Mouse (Mus musculus): ENCODE results near the gene Sfxn5. TPM values are rescaled to one million over a fixed set of nuclear protein-coding genes. Genes with fewer than 3 reads are reported as not detected.

The Sfxn5 gene
- polyA plus RNA-seq, 1 experiment = 3.5 TPM

GRCm38 (mm10) chr6:85366387-85366786 lies 33.2 kb upstream of the Sfxn5 start:
- no peaks in the 10 kb centered on the region for H3K27me3 ChIP-seq (ENCODE audit: control insufficient read depth, insufficient read depth, low read length)
- no peak overlapping the region for H3K4me3 ChIP-seq (ENCODE audit: extremely low read depth, insufficient read depth, insufficient read length)
- no peak for DNase-seq (ENCODE audit: low read depth in 1 of 2, low spot score in 2 of 2)
- WGBS = 77% methylated on average over 1 of the region's 1 CpGs
- no peak overlapping the region for H3K27ac ChIP-seq (ENCODE audit: insufficient read depth, low read length)
- no peaks in the 10 kb centered on the region for H3K4me1 ChIP-seq (ENCODE audit: control insufficient read depth, insufficient read depth, insufficient read length)
- no peak for TF ChIP-seq CTCF (IDR thresholded peaks at IDR 0.05; ENCODE audit: extremely low read depth, insufficient read depth, insufficient read length, insufficient replicate concordance)
- no peak for TF ChIP-seq POLR2A (IDR thresholded peaks at IDR 0.05; ENCODE audit: low read depth, low read length)
- no peaks in the 10 kb centered on the region for H3K36me3 ChIP-seq (ENCODE audit: control insufficient read depth, insufficient read depth, low read length)

- 84% methylated on average over 5 of the region's 5 CpGs for WGBS
- DNase-seq (ENCODE audit: low read depth in 1 of 2, low spot score in 2 of 2) = no peak
- Histone ChIP-seq H3K27me3 (ENCODE audit: control insufficient read depth, insufficient read depth, low read length) (no peaks in the 10 kb centered on the region), H3K4me1 (ENCODE audit: control insufficient read depth, insufficient read depth, insufficient read length) (no peaks in the 10 kb centered on the region; the same call in 1 of the 2 replicates), H3K27ac (ENCODE audit: insufficient read depth, low read length) (no peak overlapping the region), H3K4me3 (ENCODE audit: extremely low read depth, insufficient read depth, insufficient read length) (no peak overlapping the region), H3K36me3 (ENCODE audit: control insufficient read depth, insufficient read depth, low read length) (no peaks in the 10 kb centered on the region)
- TF ChIP-seq CTCF (IDR thresholded peaks at IDR 0.05; ENCODE audit: extremely low read depth, insufficient read depth, insufficient read length, insufficient replicate concordance) (no peak), POLR2A (IDR thresholded peaks at IDR 0.05; ENCODE audit: low read depth, low read length) (no peak)
These were observed 31.2 kb upstream of the Sfxn5 start for GRCm38 (mm10) chr6:85364439-85364838.

GRCm38 (mm10) chr6:85363906-85364260 lies 30.7 kb upstream of the Sfxn5 start:
- Histone ChIP-seq H3K27me3 (ENCODE audit: control insufficient read depth, insufficient read depth, low read length) (no peaks in the 10 kb centered on the region), H3K4me1 (ENCODE audit: control insufficient read depth, insufficient read depth, insufficient read length) (no peaks in the 10 kb centered on the region; the same call in 1 of the 2 replicates), H3K4me3 (ENCODE audit: extremely low read depth, insufficient read depth, insufficient read length) (no peak overlapping the region), H3K36me3 (ENCODE audit: control insufficient read depth, insufficient read depth, low read length) (no peaks in the 10 kb centered on the region), H3K27ac (ENCODE audit: insufficient read depth, low read length) (no peak overlapping the region)
- WGBS = 85% methylated on average over 4 of the region's 4 CpGs
- no peak for DNase-seq (ENCODE audit: low read depth in 1 of 2, low spot score in 2 of 2)
- TF ChIP-seq CTCF (IDR thresholded peaks at IDR 0.05; ENCODE audit: extremely low read depth, insufficient read depth, insufficient read length, insufficient replicate concordance) = no peak
- TF ChIP-seq POLR2A (IDR thresholded peaks at IDR 0.05; ENCODE audit: low read depth, low read length) = no peak

GRCm38 (mm10) chr6:85363231-85363905 lies 30.1 kb upstream of the Sfxn5 start:
- Histone ChIP-seq H3K36me3 (ENCODE audit: control insufficient read depth, insufficient read depth, low read length) (no peaks in the 10 kb centered on the region), H3K27me3 (ENCODE audit: control insufficient read depth, insufficient read depth, low read length) (no peaks in the 10 kb centered on the region), H3K4me1 (ENCODE audit: control insufficient read depth, insufficient read depth, insufficient read length) (no peaks in the 10 kb centered on the region; the same call in 1 of the 2 replicates), H3K27ac (ENCODE audit: insufficient read depth, low read length) (no peak overlapping the region), H3K4me3 (ENCODE audit: extremely low read depth, insufficient read depth, insufficient read length) (no peak overlapping the region)
- no peak for DNase-seq (ENCODE audit: low read depth in 1 of 2, low spot score in 2 of 2)
- TF ChIP-seq POLR2A (IDR thresholded peaks at IDR 0.05; ENCODE audit: low read depth, low read length) (no peak), CTCF (IDR thresholded peaks at IDR 0.05; ENCODE audit: extremely low read depth, insufficient read depth, insufficient read length, insufficient replicate concordance) (no peak)
- 93% methylated on average over 5 of the region's 5 CpGs for WGBS

- H3K27me3 ChIP-seq (ENCODE audit: control insufficient read depth, insufficient read depth, low read length) = no peaks in the 10 kb centered on the region
- no peak overlapping the region for H3K27ac ChIP-seq (ENCODE audit: insufficient read depth, low read length)
- H3K4me1 ChIP-seq (ENCODE audit: control insufficient read depth, insufficient read depth, insufficient read length) = no peaks in the 10 kb centered on the region; the same call in 1 of the 2 replicates
- WGBS = 79% methylated on average over 5 of the region's 5 CpGs
- no peaks in the 10 kb centered on the region for H3K36me3 ChIP-seq (ENCODE audit: control insufficient read depth, insufficient read depth, low read length)
- TF ChIP-seq CTCF (IDR thresholded peaks at IDR 0.05; ENCODE audit: extremely low read depth, insufficient read depth, insufficient read length, insufficient replicate concordance) (no peak), POLR2A (IDR thresholded peaks at IDR 0.05; ENCODE audit: low read depth, low read length) (no peak)
- no peak overlapping the region for H3K4me3 ChIP-seq (ENCODE audit: extremely low read depth, insufficient read depth, insufficient read length)
- no peak for DNase-seq (ENCODE audit: low read depth in 1 of 2, low spot score in 2 of 2)
These were observed 29.4 kb upstream of the Sfxn5 start for GRCm38 (mm10) chr6:85362610-85363009.

- Histone ChIP-seq H3K27me3 (ENCODE audit: control insufficient read depth, insufficient read depth, low read length) (no peaks in the 10 kb centered on the region), H3K36me3 (ENCODE audit: control insufficient read depth, insufficient read depth, low read length) (no peaks in the 10 kb centered on the region), H3K4me1 (ENCODE audit: control insufficient read depth, insufficient read depth, insufficient read length) (no peaks in the 10 kb centered on the region; the same call in 1 of the 2 replicates), H3K27ac (ENCODE audit: insufficient read depth, low read length) (no peak overlapping the region), H3K4me3 (ENCODE audit: extremely low read depth, insufficient read depth, insufficient read length) (no peak overlapping the region)
- TF ChIP-seq CTCF (IDR thresholded peaks at IDR 0.05; ENCODE audit: extremely low read depth, insufficient read depth, insufficient read length, insufficient replicate concordance) = no peak
- TF ChIP-seq POLR2A (IDR thresholded peaks at IDR 0.05; ENCODE audit: low read depth, low read length) = no peak
- WGBS = 85% methylated on average over 5 of the region's 5 CpGs
- DNase-seq (ENCODE audit: low read depth in 1 of 2, low spot score in 2 of 2) = no peak
These were observed 27.1 kb upstream of the Sfxn5 start for GRCm38 (mm10) chr6:85360311-85360710.

- Histone ChIP-seq H3K36me3 (ENCODE audit: control insufficient read depth, insufficient read depth, low read length) (no peaks in the 10 kb centered on the region), H3K27ac (ENCODE audit: insufficient read depth, low read length) (no peak overlapping the region), H3K27me3 (ENCODE audit: control insufficient read depth, insufficient read depth, low read length) (no peaks in the 10 kb centered on the region), H3K4me1 (ENCODE audit: control insufficient read depth, insufficient read depth, insufficient read length) (no peaks in the 10 kb centered on the region; the same call in 1 of the 2 replicates), H3K4me3 (ENCODE audit: extremely low read depth, insufficient read depth, insufficient read length) (no peak overlapping the region)
- no peak for DNase-seq (ENCODE audit: low read depth in 1 of 2, low spot score in 2 of 2)
- TF ChIP-seq CTCF (IDR thresholded peaks at IDR 0.05; ENCODE audit: extremely low read depth, insufficient read depth, insufficient read length, insufficient replicate concordance) (no peak), POLR2A (IDR thresholded peaks at IDR 0.05; ENCODE audit: low read depth, low read length) (no peak)
- WGBS = 93% methylated on average over 1 of the region's 1 CpGs
These were observed 25.7 kb upstream of the Sfxn5 start for GRCm38 (mm10) chr6:85358877-85359276.

All from spleen, adult 2 months (tissue).